8 mouse cellular contexts compared by ENCODE assay signal in the genomic region with DNA sequence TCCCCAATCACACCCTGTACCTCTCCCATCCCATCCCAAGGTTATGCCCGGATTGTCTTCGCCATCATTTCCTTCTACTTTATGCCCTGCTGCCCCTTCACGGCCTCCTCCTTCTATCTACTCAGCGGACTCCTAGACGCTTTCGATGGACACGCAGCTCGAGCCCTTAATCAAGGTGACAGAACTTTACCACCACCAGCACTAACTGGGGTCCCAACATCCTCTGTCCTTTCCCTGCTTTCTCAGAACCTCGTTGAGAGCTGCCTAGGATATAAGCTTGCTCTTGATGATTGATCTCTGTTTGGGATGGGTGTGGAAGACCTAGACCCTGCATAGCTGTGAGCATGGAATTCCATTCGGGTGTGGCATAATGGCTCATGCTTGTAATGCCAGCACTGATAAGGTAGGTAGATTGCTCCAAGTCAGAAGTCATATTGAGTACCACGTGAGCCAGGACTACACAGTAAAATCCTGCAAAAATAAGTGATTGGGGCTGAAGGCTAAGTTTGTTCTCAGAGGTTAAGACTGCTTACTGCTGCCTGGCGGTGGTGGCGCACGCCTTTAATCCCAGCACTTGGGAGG. TPM values are rescaled to one million over a fixed set of nuclear protein-coding genes. Genes with fewer than 3 reads are reported as not detected.
DNase-seq lines count a peak whose midpoint lies in the region; ATAC-seq and TF ChIP-seq lines count a peak whose summit lies in the region.

No protein-coding gene starts in this region.

- 9% methylated on average over 11 of the region's 14 CpGs for whole genome bisulfite sequencing in macrophage (ENCODE audit: missing documents)

- intact Hi-C loops in left cerebral cortex, adult 2 months (cut with DNase I) = loop anchor here (1.0 to 2.0 kb wide), 2 partner anchors 40 to 50 kb away; a partner anchor contains a TSS
- intact Hi-C loops in left cerebral cortex, postnatal 25 days (cut with DNase I) = loop anchor here (2.0 kb wide), 2 partner anchors 26 to 38 kb away; a partner anchor contains a TSS

- H3K27ac ChIP-seq in left cerebral cortex, adult 2 months = peak overlapping the region; percentile 100
- peak overlapping the region; percentile 99 for H3K27ac ChIP-seq in macrophage

- H3K79me2 ChIP-seq in macrophage (ENCODE audit: inconsistent target) = peaks cover 21% of the 10 kb centered on the region

- H3K36me3 ChIP-seq in macrophage (ENCODE audit: inconsistent target) = peaks cover 23% of the 10 kb centered on the region

- DNase-seq in left cerebral cortex, adult 2 months (ENCODE audit: extremely low spot score in 1 of 2, low spot score in 2 of 2) = no peak
- no peak for DNase-seq in left cerebral cortex, postnatal 25 days (ENCODE audit: low spot score in 2 of 2)
- DNase-seq in c-Kit-negative CD71-positive TER-119-positive erythroid progenitor cells, embryonic 14.5 days (ENCODE audit: low read depth, low spot score) = peak; percentile 40
- DNase-seq in induced T-regulatory cell, adult 2 months (ENCODE audit: low read depth) = peak; percentile 34
- no peak for DNase-seq in urinary bladder, postnatal 4 days (ENCODE audit: low spot score in 2 of 2)
- DNase-seq in ovary, adult 18-20 months (ENCODE audit: low spot score) = no peak

- no peak for ATAC-seq in inflammation-experienced regulatory T-cells, adult 6 months

- H3K4me3 ChIP-seq in left cerebral cortex, adult 2 months = peak overlapping the region; percentile 99
- peak overlapping the region; percentile 95 for H3K4me3 ChIP-seq in macrophage (ENCODE audit: inconsistent target)

- TF ChIP-seq CTCF in left cerebral cortex, adult 2 months (IDR thresholded peaks at IDR 0.05) = no peak

RNA-seq across cellular contexts. Expression of a gene that starts 1.1 kb away (rescaled TPM):
- total RNA-seq in left cerebral cortex, adult 2 months (2021) = under 1 TPM in 1 of 2 experiments, not detected in 1; 0.52 TPM
- total RNA-seq in left cerebral cortex, postnatal 25 days (2021) = not detected
- 1 to 10 TPM in 24 of 26 experiments, under 1 TPM in 2; 0.88 to 7.6 (median 2.2) TPM for total RNA-seq in macrophage (2018; cell fraction: chromatin; rRNA removed)
- 1 to 10 TPM in 21 of 26 experiments, under 1 TPM in 5; 0.44 to 3.1 (median 1.4) TPM for total RNA-seq in macrophage (2018; cell fraction: cytosol; rRNA removed)
- total RNA-seq in macrophage (2018; cell fraction: nucleus; rRNA removed) = 1 to 10 TPM in 24 of 26 experiments, under 1 TPM in 2; 0.43 to 7.2 (median 2.8) TPM
- polyA plus RNA-seq in macrophage (2018) = 1.3 to 3.9 TPM (median 1.7 TPM) in 3 replicates
- 1 to 10 TPM in 2 of 3 experiments, under 1 TPM in 1; 0.91 to 1.8 (median 1.3) TPM for polyA plus RNA-seq in inflammation-experienced regulatory T-cells, adult 6 months (2017; shearing (Covaris generic))

RNA-seq across cellular contexts. Expression of a gene that starts 1.3 kb away (rescaled TPM):
- 100 to 1,000 TPM; 181 to 186 TPM for total RNA-seq in left cerebral cortex, adult 2 months (2021)
- total RNA-seq in left cerebral cortex, postnatal 25 days (2021) = 100 to 1,000 TPM; 194 to 197 TPM
- 100 to 1,000 TPM in 11 of 26 experiments, 10 to 100 TPM in 15; 52.3 to 141 (median 96.3) TPM for total RNA-seq in macrophage (2018; cell fraction: chromatin; rRNA removed)
- total RNA-seq in macrophage (2018; cell fraction: cytosol; rRNA removed) = 100 to 1,000 TPM in 20 of 26 experiments, 10 to 100 TPM in 6; 74.6 to 129 (median 106) TPM
- total RNA-seq in macrophage (2018; cell fraction: nucleus; rRNA removed) = 100 to 1,000 TPM in 23 of 26 experiments, 10 to 100 TPM in 3; 71.6 to 185 (median 119) TPM
- 71.8 to 111 TPM (median 94.8 TPM) in 3 replicates for polyA plus RNA-seq in macrophage (2018)
- 100 to 1,000 TPM; 104 to 127 (median 115) TPM for polyA plus RNA-seq in inflammation-experienced regulatory T-cells, adult 6 months (2017; shearing (Covaris generic))

RNA-seq across cellular contexts. Expression of a gene that starts 26.6 kb away (rescaled TPM):
- 100 to 1,000 TPM; 421 to 427 TPM for total RNA-seq in left cerebral cortex, adult 2 months (2021)
- total RNA-seq in left cerebral cortex, postnatal 25 days (2021) = 100 to 1,000 TPM; 400 to 404 TPM
- total RNA-seq in macrophage (2018; cell fraction: chromatin; rRNA removed) = 10 to 100 TPM in 2 of 26 experiments, 1 to 10 TPM in 21, under 1 TPM in 3; 0.54 to 10.9 (median 5.9) TPM
- total RNA-seq in macrophage (2018; cell fraction: cytosol; rRNA removed) = 1 to 10 TPM in 18 of 26 experiments, under 1 TPM in 8; 0.61 to 2.9 (median 1.2) TPM
- 1 to 10 TPM in 24 of 26 experiments, under 1 TPM in 2; 0.82 to 9.0 (median 4.5) TPM for total RNA-seq in macrophage (2018; cell fraction: nucleus; rRNA removed)
- 0.33 to 1.4 TPM (median 1.1 TPM) in 3 replicates for polyA plus RNA-seq in macrophage (2018)
- under 1 TPM; 0.69 to 0.87 (median 0.77) TPM for polyA plus RNA-seq in inflammation-experienced regulatory T-cells, adult 6 months (2017; shearing (Covaris generic))

RNA-seq across cellular contexts. Expression of a gene that starts 27.6 kb away (rescaled TPM):
- total RNA-seq in left cerebral cortex, adult 2 months (2021) = 10 to 100 TPM; 51.4 to 55.8 TPM
- 10 to 100 TPM; 44.2 to 50.3 TPM for total RNA-seq in left cerebral cortex, postnatal 25 days (2021)
- total RNA-seq in macrophage (2018; cell fraction: chromatin; rRNA removed) = not detected
- total RNA-seq in macrophage (2018; cell fraction: cytosol; rRNA removed) = not detected
- total RNA-seq in macrophage (2018; cell fraction: nucleus; rRNA removed) = not detected
- not detected in 3 replicates for polyA plus RNA-seq in macrophage (2018)
- polyA plus RNA-seq in inflammation-experienced regulatory T-cells, adult 6 months (2017; shearing (Covaris generic)) = under 1 TPM in 1 of 3 experiments, not detected in 2; 0.34 TPM

RNA-seq across cellular contexts. Expression of a gene that starts 37.5 kb away (rescaled TPM):
- total RNA-seq in left cerebral cortex, adult 2 months (2021) = 1 to 10 TPM; 7.2 to 8.3 TPM
- 1 to 10 TPM; 5.2 to 6.7 TPM for total RNA-seq in left cerebral cortex, postnatal 25 days (2021)
- 100 to 1,000 TPM in 24 of 26 experiments, 10 to 100 TPM in 2; 88.0 to 236 (median 160) TPM for total RNA-seq in macrophage (2018; cell fraction: chromatin; rRNA removed)
- 100 to 1,000 TPM; 107 to 189 (median 138) TPM for total RNA-seq in macrophage (2018; cell fraction: cytosol; rRNA removed)
- total RNA-seq in macrophage (2018; cell fraction: nucleus; rRNA removed) = 100 to 1,000 TPM in 25 of 26 experiments, 10 to 100 TPM in 1; 88.8 to 249 (median 167) TPM
- 88.1 to 116 TPM (median 99.9 TPM) in 3 replicates for polyA plus RNA-seq in macrophage (2018)
- polyA plus RNA-seq in inflammation-experienced regulatory T-cells, adult 6 months (2017; shearing (Covaris generic)) = 10 to 100 TPM; 15.2 to 19.7 (median 16.2) TPM

Comparison
In these comparisons a context has a peak if more than half of its experiments do, and no peak if none do; other contexts are left out.
1. DNase-seq: peak in c-Kit-negative CD71-positive TER-119-positive erythroid progenitor cells, embryonic 14.5 days (single experiment) and induced T-regulatory cell, adult 2 months (single experiment); none in left cerebral cortex, adult 2 months (0 of 2), left cerebral cortex, postnatal 25 days (0 of 2), urinary bladder, postnatal 4 days (0 of 2) and ovary, adult 18-20 months (single experiment).